Mouse (Mus musculus) CH12.LX (cell line): Measurements from ENCODE around the gene Cdh24.
A peak's percentile ranks its signal among the peaks of the same experiment; 100 is the strongest.

Experiments
- CTCF ChIP-seq, 2 experiments: IDR thresholded peaks in 1 of 2; conservative IDR thresholded peaks in 1 of 2; 2 replicates each; pipeline ENCODE4 v1.5.1; 2011 to 2012; ENCODE audit warnings: low read depth in 2 of 2, low read length in 2 of 2, improper control_type of control experiment in 1 of 2, inconsistent platforms in 1 of 2, mild to moderate bottlenecking in 1 of 2, moderate library complexity in 1 of 2
- EP300 ChIP-seq: IDR thresholded peaks from 2 replicates; pipeline ENCODE4 v1.6.1; 2011; ENCODE audit warnings: low read length, improper control_type of control experiment
- KAT2A ChIP-seq: IDR thresholded peaks from 2 replicates; pipeline ENCODE4 v1.6.1; 2012; ENCODE audit warnings: low read length, improper control_type of control experiment, inconsistent platforms; ENCODE audit not compliant: insufficient replicate concordance
- MAX ChIP-seq: IDR thresholded peaks from 2 replicates; pipeline ENCODE4 v1.6.1; 2011; ENCODE audit warnings: low read length, improper control_type of control experiment
- MAZ ChIP-seq: IDR thresholded peaks from 2 replicates; pipeline ENCODE4 v1.6.1; 2012; ENCODE audit warnings: low read depth, mild to moderate bottlenecking, inconsistent platforms, low read length, improper control_type of control experiment, moderate library complexity
- POLR2A ChIP-seq: IDR thresholded peaks from 2 replicates; pipeline ENCODE4 v1.6.1; 2011; ENCODE audit warnings: low read depth, mild to moderate bottlenecking, improper control_type of control experiment, low read length
- SIN3A ChIP-seq: IDR thresholded peaks from 2 replicates; pipeline ENCODE4 v1.6.1; 2012; ENCODE audit warnings: low read length, improper control_type of control experiment, inconsistent platforms
- SMC3 ChIP-seq: IDR thresholded peaks from 2 replicates; pipeline ENCODE4 v1.6.1; 2011; ENCODE audit warnings: low read depth, low read length, improper control_type of control experiment
- UBTF ChIP-seq: IDR thresholded peaks from 2 replicates; pipeline ENCODE4 v1.6.1; 2012; ENCODE audit warnings: low read depth, mild to moderate bottlenecking, inconsistent platforms, low read length, improper control_type of control experiment, moderate library complexity
- USF1 ChIP-seq: IDR thresholded peaks from 2 replicates; pipeline ENCODE4 v1.6.1; 2014; ENCODE audit warnings: low read depth, mild to moderate bottlenecking, inconsistent platforms, low read length, improper control_type of control experiment
- ZC3H11A ChIP-seq: IDR thresholded peaks from 2 replicates; pipeline ENCODE4 v1.6.1; 2012; ENCODE audit warnings: low read depth, mild to moderate bottlenecking, inconsistent platforms, low read length, improper control_type of control experiment

- TF ChIP-seq CTCF (conservative IDR thresholded peaks at IDR 0.05 in 1 of 2, IDR thresholded peaks at IDR 0.05 in 1 of 2; ENCODE audit: low read depth in 2 of 2, low read length in 2 of 2) (no peak), MAZ (no peak), USF1 (no peak), POLR2A (no peak), ZC3H11A (no peak), UBTF (no peak), EP300 (no peak), SIN3A (peak; percentile 6; the same call in 1 of the 2 replicates), KAT2A (no peak), SMC3 (no peak), MAX (no peak)
Measured at GRCm38 (mm10) chr14:54687251-54687650, 46.1 kb upstream of the Cdh24 start.
